Mouse (Mus musculus) MEL (cell line): ENCODE data around the gene Gm11627. TPM values are rescaled to one million over a fixed set of nuclear protein-coding genes. Genes with fewer than 3 reads are reported as not detected.

ENCODE experiments used
- DNase-seq: peaks from one replicate; pipeline ENCODE4 v3.0.0; 2011; ENCODE audit warnings: low read depth, low spot score
- H3K27ac ChIP-seq: 2 replicates; pipeline ENCODE4 v1.5.1; 2012; ENCODE audit warnings: low read depth, mild to moderate bottlenecking, control low read depth, low read length, moderate library complexity; ENCODE audit not compliant: control insufficient read depth
- H3K27me3 ChIP-seq, 2 experiments: fragments of 150-350 bp in 1 of 2; sonication (generic) in 1 of 2; 2 replicates each; pipeline ENCODE4 v1.6.1; 2012; ENCODE audit warnings: low read length in 2 of 2, mild to moderate bottlenecking in 2 of 2, improper control_type of control experiment in 1 of 2, moderate library complexity in 1 of 2; ENCODE audit not compliant: insufficient read depth in 2 of 2, control insufficient read depth in 1 of 2
- H3K36me3 ChIP-seq, 2 experiments: 2 replicates each; pipeline ENCODE4 v1.6.1; 2012 to 2014; ENCODE audit warnings: low read length in 2 of 2, improper control_type of control experiment in 1 of 2, inconsistent platforms in 1 of 2, mild to moderate bottlenecking in 1 of 2; ENCODE audit not compliant: insufficient read depth in 2 of 2, control insufficient read depth in 1 of 2
- H3K4me1 ChIP-seq, 2 experiments: fragments of 150-350 bp in 1 of 2; sonication (generic) in 1 of 2; 2 replicates each; pipeline ENCODE4 v1.6.1; 2012; ENCODE audit warnings: low read length in 2 of 2, improper control_type of control experiment in 1 of 2, mild to moderate bottlenecking in 1 of 2; ENCODE audit not compliant: insufficient read depth in 2 of 2, control insufficient read depth in 1 of 2
- H3K4me3 ChIP-seq, 2 experiments: fragments of 150-350 bp in 1 of 2; sonication (generic) in 1 of 2; 2 replicates each; pipeline ENCODE4 v1.5.1; 2012; ENCODE audit warnings: low read depth in 2 of 2, low read length in 2 of 2, mild to moderate bottlenecking in 2 of 2, moderate library complexity in 2 of 2, control low read depth in 1 of 2, improper control_type of control experiment in 1 of 2; ENCODE audit not compliant: control insufficient read depth in 1 of 2, insufficient read depth in 1 of 2
- H3K79me2 ChIP-seq: 2 replicates; pipeline ENCODE4 v1.6.1; 2012; ENCODE audit warnings: mild to moderate bottlenecking, low read length, moderate library complexity; ENCODE audit not compliant: control insufficient read depth, poor library complexity, insufficient read depth
- H3K9ac ChIP-seq: 2 replicates; pipeline ENCODE4 v1.6.1; 2012; ENCODE audit warnings: low read depth, mild to moderate bottlenecking, control low read depth, low read length, moderate library complexity; ENCODE audit not compliant: control insufficient read depth, poor library complexity, severe bottlenecking
- H3K9me3 ChIP-seq: fragments of 150-350 bp; sonication (generic); replicated peaks from 2 replicates; pipeline ENCODE4 v1.6.1; 2012; ENCODE audit warnings: mild to moderate bottlenecking, low read length, improper control_type of control experiment, moderate library complexity; ENCODE audit not compliant: insufficient read depth
- BHLHE40 ChIP-seq: IDR thresholded peaks from 2 replicates; pipeline ENCODE4 v1.6.1; 2012; ENCODE audit warnings: low read depth, mild to moderate bottlenecking, inconsistent platforms, low read length, improper control_type of control experiment, borderline replicate concordance
- CHD1 ChIP-seq: IDR thresholded peaks from 2 replicates; pipeline ENCODE4 v1.6.1; 2012; ENCODE audit warnings: low read depth, mild to moderate bottlenecking, inconsistent platforms, low read length, improper control_type of control experiment
- CHD2 ChIP-seq: IDR thresholded peaks from 2 replicates; pipeline ENCODE4 v1.6.1; 2011; ENCODE audit warnings: low read length, improper control_type of control experiment
- CTCF ChIP-seq, 3 experiments: IDR thresholded peaks in 2 of 3; conservative IDR thresholded peaks in 1 of 3; 2 replicates each; pipeline ENCODE4 v1.5.1; 2011 to 2012; ENCODE audit warnings: low read length in 3 of 3, low read depth in 2 of 3, mild to moderate bottlenecking in 2 of 3, improper control_type of control experiment in 1 of 3, inconsistent platforms in 1 of 3, mixed read lengths in 1 of 3, moderate library complexity in 1 of 3; ENCODE audit not compliant: control insufficient read depth in 1 of 3, insufficient read depth in 1 of 3, poor library complexity in 1 of 3, severe bottlenecking in 1 of 3
- ELF1 ChIP-seq: IDR thresholded peaks from 2 replicates; pipeline ENCODE4 v1.6.1; 2014; ENCODE audit warnings: low read depth, mild to moderate bottlenecking, inconsistent platforms, low read length, improper control_type of control experiment, moderate library complexity
- EP300 ChIP-seq, 2 experiments: IDR thresholded peaks; 2 replicates each; pipeline ENCODE4 v1.6.1; 2011; ENCODE audit warnings: improper control_type of control experiment in 2 of 2, low read length in 2 of 2, low read depth in 1 of 2, mild to moderate bottlenecking in 1 of 2
- HCFC1 ChIP-seq: IDR thresholded peaks from 2 replicates; pipeline ENCODE4 v1.6.1; 2012; ENCODE audit warnings: low read depth, mild to moderate bottlenecking, inconsistent platforms, low read length, improper control_type of control experiment, moderate library complexity
- JUND ChIP-seq: IDR thresholded peaks from 2 replicates; pipeline ENCODE4 v1.6.1; 2011; ENCODE audit warnings: low read depth, mild to moderate bottlenecking, improper control_type of control experiment, low read length
- MAFK ChIP-seq: IDR thresholded peaks from 2 replicates; pipeline ENCODE4 v1.6.1; 2011; ENCODE audit warnings: low read depth, mild to moderate bottlenecking, low read length, improper control_type of control experiment, borderline replicate concordance
- MAZ ChIP-seq: IDR thresholded peaks from 2 replicates; pipeline ENCODE4 v1.6.1; 2012; ENCODE audit warnings: low read depth, mild to moderate bottlenecking, inconsistent platforms, low read length, improper control_type of control experiment
- MEF2A ChIP-seq: IDR thresholded peaks from 2 replicates; pipeline ENCODE4 v1.6.1; 2014; ENCODE audit warnings: low read depth, mild to moderate bottlenecking, inconsistent platforms, low read length, improper control_type of control experiment; ENCODE audit not compliant: poor library complexity, insufficient replicate concordance, severe bottlenecking; ENCODE audit errors: extremely low read depth
- NELFE ChIP-seq: IDR thresholded peaks from 2 replicates; pipeline ENCODE4 v1.6.1; 2011; ENCODE audit warnings: low read depth, low read length, improper control_type of control experiment
- POLR2A ChIP-seq, 2 experiments: IDR thresholded peaks; 2 replicates each; pipeline ENCODE4 v1.6.1; 2011 to 2012; ENCODE audit warnings: low read length in 2 of 2, mild to moderate bottlenecking in 2 of 2, control low read depth in 1 of 2, improper control_type of control experiment in 1 of 2, low read depth in 1 of 2, moderate library complexity in 1 of 2; ENCODE audit not compliant: control insufficient read depth in 1 of 2, insufficient read depth in 1 of 2, poor library complexity in 1 of 2
- POLR2AphosphoS2 ChIP-seq: IDR thresholded peaks from 2 replicates; pipeline ENCODE4 v1.6.1; 2011; ENCODE audit warnings: low read length, improper control_type of control experiment
- POLR2AphosphoS5 ChIP-seq: IDR thresholded peaks from 2 replicates; pipeline ENCODE4 v1.6.1; 2012; ENCODE audit warnings: low read depth, borderline replicate concordance, mild to moderate bottlenecking, inconsistent platforms, low read length, moderate library complexity, mixed read lengths
- RAD21 ChIP-seq: IDR thresholded peaks from 2 replicates; pipeline ENCODE4 v1.6.1; 2011; ENCODE audit warnings: mild to moderate bottlenecking, low read depth, low read length, improper control_type of control experiment
- RCOR1 ChIP-seq: IDR thresholded peaks from 2 replicates; pipeline ENCODE4 v1.6.1; 2012; ENCODE audit warnings: low read depth, mild to moderate bottlenecking, inconsistent platforms, low read length, improper control_type of control experiment
- SMC3 ChIP-seq: IDR thresholded peaks from 2 replicates; pipeline ENCODE4 v1.6.1; 2011; ENCODE audit warnings: low read depth, low read length, improper control_type of control experiment
- TAL1 ChIP-seq: IDR thresholded peaks from 2 replicates; pipeline ENCODE4 v1.6.1; 2012; ENCODE audit warnings: mild to moderate bottlenecking, inconsistent platforms, low read length, moderate library complexity, mixed read lengths
- TBP ChIP-seq: IDR thresholded peaks from 2 replicates; pipeline ENCODE4 v1.8.0; 2011; ENCODE audit warnings: low read depth, low read length, improper control_type of control experiment
- UBTF ChIP-seq: IDR thresholded peaks from 2 replicates; pipeline ENCODE4 v1.6.1; 2012; ENCODE audit warnings: low read depth, mild to moderate bottlenecking, inconsistent platforms, low read length, improper control_type of control experiment, moderate library complexity, borderline replicate concordance; ENCODE audit not compliant: insufficient read depth
- ZKSCAN1 ChIP-seq: IDR thresholded peaks from 2 replicates; pipeline ENCODE4 v1.6.1; 2012; ENCODE audit warnings: low read depth, mild to moderate bottlenecking, inconsistent platforms, low read length, improper control_type of control experiment, moderate library complexity
- ZMIZ1 ChIP-seq: IDR thresholded peaks from 2 replicates; pipeline ENCODE4 v1.6.1; 2012; ENCODE audit warnings: low read depth, mild to moderate bottlenecking, inconsistent platforms, low read length, improper control_type of control experiment, moderate library complexity
- ZNF384 ChIP-seq: IDR thresholded peaks from 2 replicates; pipeline ENCODE4 v1.6.1; 2012; ENCODE audit warnings: low read depth, mild to moderate bottlenecking, inconsistent platforms, low read length, improper control_type of control experiment
- polyA plus RNA-seq, 2 experiments: library from polyadenylated mRNA; stranded (reverse) in 1 of 2; unstranded in 1 of 2; fragments of >175 nt in 1 of 2; fragments of >200 nt in 1 of 2; gene quantifications; 2 replicates each; pipeline versions ENCODE4 v1.2.1 to v1.2.4; 2012; ENCODE audit warnings: low replicate concordance in 2 of 2, low read depth in 1 of 2; ENCODE audit not compliant: insufficient read length in 2 of 2, insufficient read depth in 1 of 2, missing spikeins in 1 of 2
- total RNA-seq: library from RNA; depleted of rRNA; stranded (reverse); fragments of 300-350 nt; gene quantifications from 2 replicates; pipeline ENCODE4 v1.2.3, GENCODE M21; 2012

Gm11627 gene
- total and polyA plus RNA-seq, 3 experiments = 0.13 to 0.35 TPM; not detected in 1

- Histone ChIP-seq H3K27me3 (no peaks in the 10 kb centered on the region), H3K9me3 (no peaks in the 10 kb centered on the region)
- TF ChIP-seq POLR2A (IDR thresholded peaks at IDR 0.05; ENCODE audit: control insufficient read depth in 1 of 2, insufficient read depth in 1 of 2, low read depth in 1 of 2, low read length in 2 of 2, poor library complexity in 1 of 2) (no peak), EP300 (IDR thresholded peaks at IDR 0.05; ENCODE audit: low read depth in 1 of 2, low read length in 2 of 2) (no peak), RAD21 (no peak), RCOR1 (no peak), MEF2A (no peak), POLR2AphosphoS5 (no peak), CHD2 (no peak), ZNF384 (no peak), MAFK (no peak), CHD1 (no peak), UBTF (no peak), BHLHE40 (no peak), MAZ (no peak), TBP (no peak), HCFC1 (no peak), TAL1 (no peak), JUND (no peak), CTCF (IDR thresholded peaks at IDR 0.05 in 2 of 3, conservative IDR thresholded peaks at IDR 0.05 in 1 of 3; ENCODE audit: control insufficient read depth in 1 of 3, insufficient read depth in 1 of 3, low read depth in 2 of 3, low read length in 3 of 3, poor library complexity in 1 of 3, severe bottlenecking in 1 of 3) (no peak), ZKSCAN1 (no peak), NELFE (no peak)
- TF ChIP-seq, all 39 proteins: peak for 0
- Histone ChIP-seq H3K4me1 (peaks cover 10% of the 10 kb centered on the region in 2 experiments), H3K4me3 (no peak overlapping the region), H3K79me2 (peaks cover 20% of the 10 kb centered on the region), H3K36me3 (peaks cover 0 to 17% of the 10 kb centered on the region in 2 experiments; a peak in 2 of 4 replicates), H3K27ac (no peak overlapping the region), H3K9ac (no peak overlapping the region)
- no peak for DNase-seq
These were observed 20.6 kb downstream of the Gm11627 start for GRCm38 (mm10) chr11:102558704-102559103.

- peaks cover 10 to 13% of the 10 kb centered on the region in 2 experiments for H3K4me1 ChIP-seq
- TF ChIP-seq POLR2AphosphoS2 (no peak), JUND (no peak), ZMIZ1 (no peak), ELF1 (no peak), SMC3 (no peak)
- DNase-seq = no peak
These were observed 21.9 kb downstream of the Gm11627 start for GRCm38 (mm10) chr11:102557386-102557785.

More at GRCm38 (mm10) chr11:102557386-102557785, 21.9 kb downstream of the Gm11627 start:
- H3K36me3 ChIP-seq = peaks cover 2 to 22% of the 10 kb centered on the region in 2 experiments; a peak in 3 of 4 replicates
- peaks cover 26% of the 10 kb centered on the region for H3K79me2 ChIP-seq
- H3K9ac ChIP-seq = no peak overlapping the region
- no peaks in the 10 kb centered on the region for H3K27me3 ChIP-seq
- no peaks in the 10 kb centered on the region for H3K9me3 ChIP-seq
- no peak overlapping the region for H3K27ac ChIP-seq
- no peak overlapping the region for H3K4me3 ChIP-seq
